Mouse (Mus musculus): ENCODE measurements at regions not wholly inside any gene's neighbourhood (a gene's known extent, or its start where the extent isn't known, plus 50 kb on each side); places are given as distances from the start of the nearest gene placed in this dataset.
A peak's percentile ranks its signal among the peaks of the same experiment; 100 is the strongest.

DNA sequence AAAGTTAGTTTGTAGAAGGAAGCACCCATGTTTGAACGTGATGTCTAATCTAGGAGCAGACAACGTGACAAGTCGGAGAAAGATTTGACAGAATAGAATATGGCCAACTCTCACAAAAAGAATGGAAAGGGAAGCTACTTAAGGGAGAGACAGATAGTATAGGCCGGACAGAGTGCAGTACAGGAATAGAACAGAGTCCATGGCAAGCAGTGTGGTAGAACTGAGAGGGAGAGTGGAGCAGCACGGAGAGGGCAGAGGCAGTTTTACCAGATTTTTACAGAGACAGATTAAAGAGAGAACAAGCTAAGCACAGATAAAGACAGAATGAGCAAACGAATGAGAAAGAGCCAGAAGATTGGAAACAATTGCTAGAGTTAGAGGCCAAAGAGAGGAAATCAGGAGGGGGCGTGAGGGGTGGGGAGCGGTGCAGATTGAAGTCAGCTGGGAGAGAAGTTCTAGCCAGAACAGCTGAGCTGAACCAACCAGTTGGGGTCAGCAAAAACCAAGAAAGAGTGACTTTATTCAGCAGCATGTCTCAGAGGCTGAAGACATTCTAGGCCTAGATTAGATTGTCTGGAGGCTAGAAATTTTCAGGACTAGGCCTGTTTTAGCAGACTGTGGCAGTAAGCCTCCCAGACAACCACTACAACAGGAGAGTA, 464.1 kb downstream of the Gm9195 start:
- Histone ChIP-seq H3K9me3 (replicated peaks; ENCODE audit: low read length) (no peaks in the 10 kb centered on the region), H3K27me3 (ENCODE audit: insufficient read depth, low read length) (no peaks in the 10 kb centered on the region), H3K4me2 (ENCODE audit: low read length) (no peak overlapping the region), H3K4me1 (replicated peaks; ENCODE audit: insufficient read depth, low read length) (no peaks in the 10 kb centered on the region), H3K4me3 (replicated peaks; ENCODE audit: low read depth, low read length) (no peak overlapping the region), H3K9ac (ENCODE audit: low read depth, low read length) (no peak overlapping the region), H3K27ac (no peak overlapping the region), H3K36me3 (ENCODE audit: insufficient read depth, low read length) (no peaks in the 10 kb centered on the region)
- no peak; the same call in 1 of the 2 replicates for ATAC-seq (replicated peaks; ENCODE audit: low FRiP score, low read depth)
- WGBS: 68% methylated on average over 8 of the region's 8 CpGs
- peak; percentile 54 for TF ChIP-seq CTCF (IDR thresholded peaks at IDR 0.05; ENCODE audit: low read depth)
- DNase-seq (ENCODE audit: low spot score): peak; percentile 69

DNA sequence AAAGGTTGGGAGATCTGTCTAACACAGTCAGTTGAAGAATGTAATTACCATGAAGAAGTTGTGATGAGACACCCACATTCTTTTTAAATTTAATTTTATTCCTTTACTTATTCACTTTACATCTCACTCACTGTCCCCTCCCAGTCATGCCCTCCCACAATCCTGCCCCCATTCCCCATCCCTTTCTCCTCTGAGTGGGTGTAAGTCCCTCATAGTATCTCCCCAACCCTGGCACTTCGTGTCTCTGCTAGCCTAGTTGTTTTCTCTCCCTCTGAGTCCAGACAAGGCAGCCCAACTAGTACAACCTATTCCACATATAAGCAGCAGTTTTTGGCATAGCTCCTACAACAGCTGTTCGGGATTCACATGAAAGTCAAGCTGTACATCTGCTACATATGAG, 487.3 kb downstream of the Gm9195 start:
- TF ChIP-seq CTCF (IDR thresholded peaks at IDR 0.05; ENCODE audit: low read depth): no peak

GRCm38 (mm10) chr14:72002205-72003138, 489.2 kb downstream of the Gm9195 start:
- WGBS: 32% methylated on average over 7 of the region's 7 CpGs
- ATAC-seq (replicated peaks; ENCODE audit: low FRiP score, low read depth) (no peak), DNase-seq (ENCODE audit: low spot score) (peak; percentile 28)
- Histone ChIP-seq H3K27me3 (ENCODE audit: insufficient read depth, low read length) (no peaks in the 10 kb centered on the region), H3K4me2 (ENCODE audit: low read length) (no peak overlapping the region), H3K4me1 (replicated peaks; ENCODE audit: insufficient read depth, low read length) (0 out of 2 replicates have a peak, but pooled peaks cover 4% of the 10 kb centered on the region), H3K9me3 (replicated peaks; ENCODE audit: low read length) (no peaks in the 10 kb centered on the region), H3K27ac (no peak overlapping the region), H3K4me3 (replicated peaks; ENCODE audit: low read depth, low read length) (no peak overlapping the region), H3K9ac (ENCODE audit: low read depth, low read length) (no peak overlapping the region), H3K36me3 (ENCODE audit: insufficient read depth, low read length) (no peaks in the 10 kb centered on the region)
- no peak for TF ChIP-seq CTCF (IDR thresholded peaks at IDR 0.05; ENCODE audit: low read depth)

More for the DNA sequence above, 487.3 kb downstream of the Gm9195 start:
- Histone ChIP-seq H3K27ac (no peak overlapping the region), H3K4me1 (replicated peaks; ENCODE audit: insufficient read depth, low read length) (0 out of 2 replicates have a peak, but pooled peaks cover 4% of the 10 kb centered on the region), H3K4me2 (ENCODE audit: low read length) (no peak overlapping the region), H3K4me3 (replicated peaks; ENCODE audit: low read depth, low read length) (no peak overlapping the region), H3K9me3 (replicated peaks; ENCODE audit: low read length) (no peaks in the 10 kb centered on the region), H3K27me3 (ENCODE audit: insufficient read depth, low read length) (no peaks in the 10 kb centered on the region), H3K36me3 (ENCODE audit: insufficient read depth, low read length) (no peaks in the 10 kb centered on the region), H3K9ac (ENCODE audit: low read depth, low read length) (no peak overlapping the region)
- 63% methylated on average over 2 of the region's 2 CpGs for WGBS
- ATAC-seq (replicated peaks; ENCODE audit: low FRiP score, low read depth) (no peak), DNase-seq (ENCODE audit: low spot score) (no peak)

GRCm38 (mm10) chr14:71973016-71973415, 518.6 kb downstream of the Gm9195 start:
- no peak for TF ChIP-seq CTCF (IDR thresholded peaks at IDR 0.05; ENCODE audit: low read depth)
- no peak overlapping the region for H3K27ac ChIP-seq
- DNase-seq (ENCODE audit: low spot score): no peak
- ATAC-seq (replicated peaks; ENCODE audit: low FRiP score, low read depth): no peak
- H3K27me3 ChIP-seq (ENCODE audit: insufficient read depth, low read length): no peaks in the 10 kb centered on the region
- no peaks in the 10 kb centered on the region for H3K36me3 ChIP-seq (ENCODE audit: insufficient read depth, low read length)
- no peak overlapping the region for H3K4me3 ChIP-seq (replicated peaks; ENCODE audit: low read depth, low read length)
- no peak overlapping the region for H3K9ac ChIP-seq (ENCODE audit: low read depth, low read length)
- no peak overlapping the region for H3K4me2 ChIP-seq (ENCODE audit: low read length)
- WGBS: 90% methylated on average over 4 of the region's 4 CpGs
- H3K9me3 ChIP-seq (replicated peaks; ENCODE audit: low read length): no peaks in the 10 kb centered on the region
- H3K4me1 ChIP-seq (replicated peaks; ENCODE audit: insufficient read depth, low read length): no peaks in the 10 kb centered on the region

DNA sequence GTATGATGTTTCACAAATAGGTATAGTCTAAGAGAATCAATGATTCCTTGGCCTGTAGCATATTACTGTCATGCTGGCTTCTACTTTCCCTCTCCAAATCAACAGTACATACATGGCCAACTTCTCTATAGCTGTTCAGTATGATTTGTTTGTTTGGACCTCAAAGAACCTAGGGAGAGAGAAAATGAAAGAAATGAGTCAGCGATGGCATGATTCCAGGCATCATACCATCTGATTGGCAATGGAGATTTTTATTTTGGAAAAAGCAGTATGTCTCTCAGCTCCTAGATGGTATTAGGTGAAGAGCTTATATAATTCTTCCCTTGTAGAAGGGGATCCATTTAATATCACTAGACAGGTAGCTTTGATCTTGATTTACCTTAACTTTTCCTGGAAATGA, 519.1 kb downstream of the Gm9195 start:
- Histone ChIP-seq H3K4me1 (replicated peaks; ENCODE audit: insufficient read depth, low read length) (no peaks in the 10 kb centered on the region), H3K4me2 (ENCODE audit: low read length) (no peak overlapping the region), H3K4me3 (replicated peaks; ENCODE audit: low read depth, low read length) (no peak overlapping the region), H3K27me3 (ENCODE audit: insufficient read depth, low read length) (no peaks in the 10 kb centered on the region), H3K27ac (no peak overlapping the region), H3K36me3 (ENCODE audit: insufficient read depth, low read length) (no peaks in the 10 kb centered on the region), H3K9me3 (replicated peaks; ENCODE audit: low read length) (no peaks in the 10 kb centered on the region), H3K9ac (ENCODE audit: low read depth, low read length) (no peak overlapping the region)
- DNase-seq (ENCODE audit: low spot score): no peak
- 94% methylated on average over 1 of the region's 1 CpGs for WGBS
- no peak for TF ChIP-seq CTCF (IDR thresholded peaks at IDR 0.05; ENCODE audit: low read depth)
- ATAC-seq (replicated peaks; ENCODE audit: low FRiP score, low read depth): no peak

DNA sequence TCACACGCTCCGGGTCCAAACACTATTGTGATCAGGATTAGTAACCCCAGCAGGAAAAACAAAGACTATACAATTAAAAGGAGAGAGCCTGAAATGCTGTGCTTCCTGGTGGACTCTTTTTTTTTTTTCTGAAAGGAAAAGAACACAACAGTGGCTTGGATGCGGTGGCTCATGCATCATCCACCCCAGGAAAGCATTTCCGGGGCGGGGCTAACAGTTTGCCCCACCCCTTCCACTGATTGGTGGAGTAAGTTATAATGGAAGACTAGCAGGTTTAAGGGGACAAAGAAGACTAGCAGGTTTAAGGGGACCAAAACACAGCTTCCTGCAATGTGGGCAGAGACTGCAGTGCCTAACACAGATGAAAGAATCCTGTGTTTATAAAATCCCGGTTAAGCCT, 524.0 kb downstream of the Gm9195 start:
- no peak for TF ChIP-seq CTCF (IDR thresholded peaks at IDR 0.05; ENCODE audit: low read depth)
- ATAC-seq (replicated peaks; ENCODE audit: low FRiP score, low read depth) (no peak), DNase-seq (ENCODE audit: low spot score) (peak; percentile 22)
- WGBS: 50% methylated on average over 6 of the region's 6 CpGs
- H3K27ac ChIP-seq: no peak overlapping the region
- peak overlapping the region; percentile 0; the same call in 1 of the 2 replicates for H3K4me2 ChIP-seq (ENCODE audit: low read length)
- no peaks in the 10 kb centered on the region for H3K36me3 ChIP-seq (ENCODE audit: insufficient read depth, low read length)
- no peak overlapping the region for H3K4me3 ChIP-seq (replicated peaks; ENCODE audit: low read depth, low read length)
- no peaks in the 10 kb centered on the region for H3K27me3 ChIP-seq (ENCODE audit: insufficient read depth, low read length)
- H3K9ac ChIP-seq (ENCODE audit: low read depth, low read length): no peak overlapping the region
- no peaks in the 10 kb centered on the region for H3K4me1 ChIP-seq (replicated peaks; ENCODE audit: insufficient read depth, low read length)
- no peaks in the 10 kb centered on the region for H3K9me3 ChIP-seq (replicated peaks; ENCODE audit: low read length)

Data from kidney, postnatal 0 days (tissue).